Mouse (Mus musculus) cortical plate, adult 2 months (tissue): ENCODE results near the gene Gm960. TPM values are rescaled to one million over a fixed set of nuclear protein-coding genes. Genes with fewer than 3 reads are reported as not detected.

ENCODE experiments used
- H3K27ac ChIP-seq: fragments of 200-500 bp; 2 replicates; pipeline ENCODE4 v1.5.1; 2012; ENCODE audit warnings: low read length, control low read depth, inconsistent platforms; ENCODE audit not compliant: insufficient read depth
- H3K4me1 ChIP-seq: fragments of 200-500 bp; 2 replicates; pipeline ENCODE4 v1.6.1; 2011; ENCODE audit warnings: low read length; ENCODE audit not compliant: control insufficient read depth, insufficient read depth
- H3K4me3 ChIP-seq: fragments of 200-500 bp; 2 replicates; pipeline ENCODE4 v1.5.1; 2011; ENCODE audit warnings: mild to moderate bottlenecking, low read length, control low read depth; ENCODE audit not compliant: insufficient read depth
- CTCF ChIP-seq: fragments of 200-500 bp; IDR thresholded peaks from 2 replicates; pipeline ENCODE4 v1.5.1; 2011; ENCODE audit warnings: mild to moderate bottlenecking, control low read depth, low read length; ENCODE audit not compliant: insufficient read depth; ENCODE audit errors: extremely low read depth
- POLR2A ChIP-seq: fragments of 200-500 bp; IDR thresholded peaks from 2 replicates; pipeline ENCODE4 v1.6.1; 2011; ENCODE audit warnings: mild to moderate bottlenecking, low read length, control low read depth; ENCODE audit not compliant: insufficient read depth; ENCODE audit errors: extremely low read depth
- polyA plus RNA-seq: library from polyadenylated mRNA; depleted of rRNA; stranded (reverse); fragments of >200 nt; gene quantifications from 2 replicates; pipeline ENCODE4 v1.2.3, GENCODE M21; 2012

The Gm960 gene
- polyA plus RNA-seq, 1 experiment = 3.3 TPM

- Histone ChIP-seq H3K4me3 (no peak overlapping the region), H3K27ac (no peak overlapping the region), H3K4me1 (no peaks in the 10 kb centered on the region)
- TF ChIP-seq POLR2A (no peak), CTCF (no peak)
Measured at GRCm38 (mm10) chr19:4739053-4739452, 40.6 kb upstream of the Gm960 start.

GRCm38 (mm10) chr19:4737866-4738265 lies 39.4 kb upstream of the Gm960 start:
- no peak for TF ChIP-seq CTCF
- Histone ChIP-seq H3K27ac (no peak overlapping the region), H3K4me3 (no peak overlapping the region), H3K4me1 (no peaks in the 10 kb centered on the region; the same call in 1 of the 2 replicates)

- TF ChIP-seq POLR2A = no peak
- TF ChIP-seq CTCF = no peak
- no peaks in the 10 kb centered on the region; the same call in 1 of the 2 replicates for H3K4me1 ChIP-seq
- H3K4me3 ChIP-seq = no peak overlapping the region
- H3K27ac ChIP-seq = no peak overlapping the region
Measured at GRCm38 (mm10) chr19:4733052-4733451, 34.6 kb upstream of the Gm960 start.

- Histone ChIP-seq H3K4me3 (no peak overlapping the region), H3K4me1 (no peaks in the 10 kb centered on the region; the same call in 1 of the 2 replicates), H3K27ac (no peak overlapping the region)
- TF ChIP-seq POLR2A (no peak), CTCF (no peak)
Measured at GRCm38 (mm10) chr19:4729186-4729585, 30.7 kb upstream of the Gm960 start.

GRCm38 (mm10) chr19:4720671-4721244 lies 22.3 kb upstream of the Gm960 start:
- Histone ChIP-seq H3K4me1 (peaks cover 11% of the 10 kb centered on the region), H3K27ac (no peak overlapping the region), H3K4me3 (no peak overlapping the region)
- TF ChIP-seq POLR2A = no peak
- TF ChIP-seq CTCF = no peak

GRCm38 (mm10) chr19:4720112-4720511 lies 21.6 kb upstream of the Gm960 start:
- TF ChIP-seq CTCF (no peak), POLR2A (no peak)
- H3K4me1 ChIP-seq = peaks cover 11% of the 10 kb centered on the region
- no peak overlapping the region for H3K27ac ChIP-seq
- no peak overlapping the region for H3K4me3 ChIP-seq

- no peak for TF ChIP-seq POLR2A
- no peak for TF ChIP-seq CTCF
- peaks cover 17% of the 10 kb centered on the region for H3K4me1 ChIP-seq
- H3K27ac ChIP-seq = no peak overlapping the region
- H3K4me3 ChIP-seq = no peak overlapping the region
Measured at GRCm38 (mm10) chr19:4719351-4719764, 20.9 kb upstream of the Gm960 start.

GRCm38 (mm10) chr19:4718716-4719115 lies 20.2 kb upstream of the Gm960 start:
- H3K27ac ChIP-seq = 0 out of 2 replicates have a peak overlapping the region, but pooled peaks have one; percentile 19
- peaks cover 21% of the 10 kb centered on the region for H3K4me1 ChIP-seq
- TF ChIP-seq POLR2A (no peak), CTCF (no peak)
- H3K4me3 ChIP-seq = no peak overlapping the region

- no peak overlapping the region for H3K27ac ChIP-seq
- H3K4me1 ChIP-seq = peaks cover 21% of the 10 kb centered on the region
- TF ChIP-seq POLR2A (no peak), CTCF (no peak)
- no peak overlapping the region for H3K4me3 ChIP-seq
Measured at GRCm38 (mm10) chr19:4717281-4717680, 18.8 kb upstream of the Gm960 start.

GRCm38 (mm10) chr19:4716756-4717155 lies 18.3 kb upstream of the Gm960 start:
- TF ChIP-seq POLR2A = no peak
- no peak for TF ChIP-seq CTCF
- Histone ChIP-seq H3K27ac (no peak overlapping the region), H3K4me3 (no peak overlapping the region), H3K4me1 (peaks cover 21% of the 10 kb centered on the region)

GRCm38 (mm10) chr19:4713886-4714285 lies 15.4 kb upstream of the Gm960 start:
- Histone ChIP-seq H3K27ac (no peak overlapping the region; the same call in 1 of the 2 replicates), H3K4me1 (peaks cover 19% of the 10 kb centered on the region), H3K4me3 (peak overlapping the region; percentile 86)
- no peak for TF ChIP-seq CTCF
- no peak for TF ChIP-seq POLR2A
